Mouse (Mus musculus) thymus, adult 2 months (tissue): Measurements from ENCODE around the gene Cox4i2. TPM values are rescaled to one million over a fixed set of nuclear protein-coding genes. Genes with fewer than 3 reads are reported as not detected.

Source experiments
- DNase-seq: peaks from one replicate; pipeline ENCODE4 v3.0.0; 2021
- H3K27ac ChIP-seq: fragments of 200-500 bp; 2 replicates; pipeline ENCODE4 v1.5.1; 2012; ENCODE audit warnings: low read length, control low read depth; ENCODE audit not compliant: control insufficient read depth, insufficient read depth
- H3K27me3 ChIP-seq: fragments of 200-500 bp; 2 replicates; pipeline ENCODE4 v1.6.1; 2012; ENCODE audit warnings: mild to moderate bottlenecking, low read length, moderate library complexity, mixed read lengths; ENCODE audit not compliant: control insufficient read depth, insufficient read depth
- H3K36me3 ChIP-seq: fragments of 200-500 bp; 2 replicates; pipeline ENCODE4 v1.6.1; 2012; ENCODE audit warnings: mild to moderate bottlenecking, low read length, moderate library complexity; ENCODE audit not compliant: control insufficient read depth, insufficient read depth
- H3K4me1 ChIP-seq: fragments of 200-500 bp; replicated peaks from 2 replicates; pipeline ENCODE4 v1.6.1; 2012; ENCODE audit warnings: low read length; ENCODE audit not compliant: control insufficient read depth, insufficient read depth
- H3K4me3 ChIP-seq: fragments of 200-500 bp; 2 replicates; pipeline ENCODE4 v1.5.1; 2012; ENCODE audit warnings: mild to moderate bottlenecking, low read length, control low read depth, moderate library complexity; ENCODE audit not compliant: control insufficient read depth, insufficient read depth
- CTCF ChIP-seq: fragments of 200-500 bp; IDR thresholded peaks from 2 replicates; pipeline ENCODE4 v1.5.1; 2012; ENCODE audit warnings: mild to moderate bottlenecking, control low read depth, low read length, moderate library complexity, borderline replicate concordance; ENCODE audit not compliant: control insufficient read depth, poor library complexity, insufficient read depth; ENCODE audit errors: extremely low read depth
- POLR2A ChIP-seq: fragments of 200-500 bp; IDR thresholded peaks from 2 replicates; pipeline ENCODE4 v1.6.1; 2012; ENCODE audit warnings: mild to moderate bottlenecking, low read length, control low read depth, moderate library complexity; ENCODE audit not compliant: control insufficient read depth, poor library complexity, insufficient read depth; ENCODE audit errors: extremely low read depth
- WGBS: fragments of 180-500 bp; shearing (Covaris S2); methylation state at CpG from one replicate; pipeline ENCODE4 v1.1.7; 2018; 5-methylcytosine and 5-hydroxymethylcytosine counted together
- polyA plus RNA-seq: library from polyadenylated mRNA; depleted of rRNA; stranded (reverse); fragments of >200 nt; gene quantifications from 2 replicates; pipeline ENCODE4 v1.2.3, GENCODE M21; 2012

Gene Cox4i2
- polyA plus RNA-seq, 1 experiment: 1.9 TPM

DNA sequence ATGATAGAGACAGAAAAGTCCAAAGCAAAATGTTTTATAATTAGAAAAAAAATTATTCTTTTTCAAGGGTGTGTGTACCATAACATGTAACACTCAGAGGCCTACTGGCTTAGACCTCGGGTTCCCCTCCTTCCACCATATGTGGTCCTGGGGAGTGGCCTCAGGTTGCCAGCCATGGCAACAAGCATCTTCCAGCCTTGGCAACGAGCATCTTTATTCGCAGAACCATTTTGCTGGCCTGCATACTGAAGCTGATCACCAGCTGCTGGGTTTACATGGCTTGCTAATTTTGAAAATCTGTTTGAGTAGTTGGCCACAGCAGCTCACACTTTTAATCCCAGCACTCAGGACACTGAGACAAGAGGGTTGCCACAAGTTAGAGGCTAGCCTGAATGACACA lies 22.0 kb downstream of the Cox4i2 start:
- DNase-seq: no peak
- peaks cover 47% of the 10 kb centered on the region for H3K4me1 ChIP-seq
- no peaks in the 10 kb centered on the region for H3K27me3 ChIP-seq
- peak overlapping the region; percentile 9 for H3K27ac ChIP-seq
- no peak for TF ChIP-seq CTCF
- no peak for TF ChIP-seq POLR2A
- 88% methylated on average over 3 of the region's 3 CpGs for WGBS
- peaks cover 20% of the 10 kb centered on the region for H3K36me3 ChIP-seq
- no peak overlapping the region for H3K4me3 ChIP-seq

DNA sequence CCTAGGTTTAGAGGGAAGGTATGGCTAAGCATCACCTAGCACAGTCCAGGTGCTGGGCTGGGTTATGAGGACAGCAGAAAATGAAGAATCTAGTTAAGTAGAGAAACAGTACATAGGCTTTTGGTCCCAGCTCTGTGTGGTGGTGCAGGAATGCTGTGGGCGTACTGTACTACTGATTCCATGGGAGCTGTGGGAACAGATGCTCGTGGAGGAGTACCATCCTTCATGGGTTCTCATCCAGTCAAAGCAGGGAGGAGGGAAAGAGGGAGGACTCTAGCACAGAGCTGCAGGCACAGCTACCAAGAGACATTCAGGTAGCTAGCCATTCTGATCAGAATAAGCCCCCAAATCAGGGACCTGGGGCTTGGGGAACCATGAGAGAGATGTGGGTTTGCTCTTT lies 22.5 kb downstream of the Cox4i2 start:
- Histone ChIP-seq H3K27me3 (no peaks in the 10 kb centered on the region), H3K4me1 (peaks cover 50% of the 10 kb centered on the region), H3K27ac (peak overlapping the region; percentile 9), H3K36me3 (peaks cover 24% of the 10 kb centered on the region), H3K4me3 (no peak overlapping the region)
- WGBS: 95% methylated on average over 2 of the region's 2 CpGs
- no peak for DNase-seq
- TF ChIP-seq CTCF (no peak), POLR2A (no peak)

DNA sequence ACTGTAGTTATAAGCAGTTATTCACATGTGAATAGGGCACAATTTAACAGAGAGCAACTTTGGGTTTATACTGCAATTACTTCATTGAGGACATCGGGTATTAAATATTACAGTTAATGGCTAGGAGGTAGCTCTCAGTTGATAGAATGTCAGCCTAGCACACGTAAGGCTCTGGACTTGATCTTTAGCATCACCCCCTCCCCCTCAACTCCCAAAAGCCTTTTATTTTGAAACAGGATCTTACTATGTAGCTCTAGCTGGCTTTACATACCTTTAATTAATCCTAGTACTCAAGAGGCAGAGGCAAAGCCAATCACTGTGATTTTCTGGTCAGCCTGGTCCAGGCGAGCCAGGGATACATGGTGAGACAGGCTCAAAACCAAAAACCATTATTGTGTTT lies 23.1 kb downstream of the Cox4i2 start:
- 94% methylated on average over 3 of the region's 3 CpGs for WGBS
- H3K4me3 ChIP-seq: no peak overlapping the region

DNA sequence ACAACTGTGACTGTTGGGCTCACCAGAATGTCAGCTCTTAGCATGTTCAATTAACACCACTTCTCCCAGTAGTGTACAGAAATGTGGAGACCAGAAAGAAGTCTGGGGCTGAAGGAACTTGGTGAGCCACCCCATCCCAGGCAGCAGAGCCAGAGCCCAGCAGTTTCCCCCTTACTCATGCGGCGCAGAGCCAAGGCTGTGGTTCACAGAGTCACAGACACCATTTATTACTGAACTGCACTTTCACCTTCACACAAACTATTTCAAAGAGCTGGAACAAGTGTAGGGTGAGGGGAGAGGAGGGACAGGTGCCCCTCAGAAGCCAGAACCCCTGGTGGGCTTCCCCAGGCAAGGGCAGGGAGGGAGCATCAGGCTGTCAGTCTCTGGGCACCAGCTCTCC lies 26.5 kb downstream of the Cox4i2 start:
- 81% methylated on average over 2 of the region's 2 CpGs for WGBS
- Histone ChIP-seq H3K4me1 (peaks cover 63% of the 10 kb centered on the region), H3K27me3 (no peaks in the 10 kb centered on the region), H3K27ac (no peak overlapping the region; the same call in 1 of the 2 replicates), H3K4me3 (no peak overlapping the region), H3K36me3 (peaks cover 32% of the 10 kb centered on the region)
- TF ChIP-seq CTCF (no peak), POLR2A (no peak)
- no peak for DNase-seq

More for the DNA sequence above, 23.1 kb downstream of the Cox4i2 start:
- Histone ChIP-seq H3K27me3 (no peaks in the 10 kb centered on the region), H3K27ac (peak overlapping the region; percentile 1; the same call in 1 of the 2 replicates), H3K4me1 (peaks cover 52% of the 10 kb centered on the region), H3K36me3 (peaks cover 30% of the 10 kb centered on the region)
- DNase-seq: no peak
- TF ChIP-seq POLR2A (no peak), CTCF (no peak)

DNA sequence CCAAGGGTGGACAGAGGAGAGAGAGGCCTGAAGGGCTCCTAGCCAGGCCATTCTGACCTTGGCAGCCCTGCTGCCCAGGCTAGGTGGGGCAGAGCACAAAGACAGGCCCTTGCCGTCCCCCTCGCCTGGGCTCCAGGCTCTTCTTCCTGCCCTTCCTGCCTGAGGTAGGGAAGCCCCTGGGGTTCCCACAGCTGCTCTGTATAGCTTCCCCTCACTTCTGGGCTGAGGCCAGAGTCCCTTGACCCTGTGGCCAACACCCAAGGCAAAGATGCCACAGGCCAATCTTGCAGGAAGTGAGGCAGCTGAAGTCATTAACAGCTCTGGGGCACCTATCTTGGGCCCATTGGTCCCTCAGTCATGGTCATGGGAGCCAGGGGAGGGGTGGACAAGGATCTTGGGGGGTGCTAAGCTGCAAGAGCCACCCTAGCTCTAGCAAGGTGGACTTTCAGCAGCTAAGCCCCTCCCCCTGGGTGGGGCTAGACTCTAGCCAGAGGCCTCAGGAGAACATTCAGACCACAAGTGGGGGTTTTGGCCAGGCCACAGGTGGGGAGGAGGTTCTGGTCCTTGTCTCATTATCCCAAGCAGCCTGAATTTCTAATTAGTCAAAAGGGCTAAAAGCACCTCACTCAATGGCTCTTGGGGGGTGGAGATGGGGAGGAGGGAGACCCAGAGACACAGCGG lies 27.2 kb downstream of the Cox4i2 start:
- H3K4me3 ChIP-seq: no peak overlapping the region
- no peaks in the 10 kb centered on the region for H3K27me3 ChIP-seq
- peaks cover 32% of the 10 kb centered on the region for H3K36me3 ChIP-seq
- H3K4me1 ChIP-seq: peaks cover 65% of the 10 kb centered on the region
- 70% methylated on average over 3 of the region's 3 CpGs for WGBS
- no peak for TF ChIP-seq CTCF
- TF ChIP-seq POLR2A: no peak
- DNase-seq: no peak
- H3K27ac ChIP-seq: peak overlapping the region; percentile 12; the same call in 1 of the 2 replicates

DNA sequence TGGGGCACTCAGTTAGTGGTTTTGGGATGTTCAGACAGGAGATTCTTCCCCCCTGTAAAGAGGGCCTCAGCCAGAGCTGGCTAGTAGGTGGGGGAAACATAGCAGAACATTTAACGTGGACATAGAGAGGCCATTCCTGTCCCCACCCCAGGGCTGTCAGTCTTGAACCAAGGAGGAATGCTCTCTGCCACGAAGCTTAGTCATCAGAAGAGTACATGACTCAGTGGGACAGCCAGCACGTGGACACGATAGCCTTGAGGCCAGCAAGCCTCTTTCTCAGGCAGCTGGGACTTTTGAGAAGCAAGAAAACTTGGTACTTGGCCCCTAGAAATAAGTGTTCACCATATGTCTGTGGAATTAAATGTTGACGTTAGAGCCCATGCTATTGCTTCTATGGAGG lies 28.7 kb downstream of the Cox4i2 start:
- peak overlapping the region; percentile 2; the same call in 1 of the 2 replicates for H3K27ac ChIP-seq
- no peak overlapping the region for H3K4me3 ChIP-seq
- WGBS: 91% methylated on average over 5 of the region's 5 CpGs

More for the DNA sequence above, 28.7 kb downstream of the Cox4i2 start:
- DNase-seq: no peak
- H3K27me3 ChIP-seq: no peaks in the 10 kb centered on the region
- H3K36me3 ChIP-seq: peaks cover 32% of the 10 kb centered on the region
- H3K4me1 ChIP-seq: peaks cover 64% of the 10 kb centered on the region
- TF ChIP-seq POLR2A: no peak
- TF ChIP-seq CTCF: no peak
